Mouse (Mus musculus) embryonic facial prominence, embryonic 14.5 days (tissue): Measurements from ENCODE around the gene Btbd7. TPM values are rescaled to one million over a fixed set of nuclear protein-coding genes. Genes with fewer than 3 reads are reported as not detected.

Experiments used
- ATAC-seq: fragments of 200-750 bp; cut with Nextera tagmentation; 2 replicates; pipeline ENCODE4 v1.8.0; 2017; ENCODE audit warnings: low read depth, moderate number of reproducible peaks, moderate TSS enrichment
- DNase-seq: peaks from one replicate; pipeline ENCODE4 v3.0.0-alpha.2; 2015; ENCODE audit warnings: low spot score
- H3K27ac ChIP-seq: fragments of 300-500 bp; sonication (generic); replicated peaks from 2 replicates; pipeline ENCODE4 v1.5.1; 2014; ENCODE audit warnings: low read depth, mild to moderate bottlenecking, low read length, moderate library complexity
- H3K27me3 ChIP-seq: fragments of 300-500 bp; sonication (generic); replicated peaks from 2 replicates; pipeline ENCODE4 v1.6.1; 2014; ENCODE audit warnings: low read length; ENCODE audit not compliant: control insufficient read depth, insufficient read depth
- H3K36me3 ChIP-seq: fragments of 300-500 bp; sonication (generic); 2 replicates; pipeline ENCODE4 v1.6.1; 2014; ENCODE audit warnings: low read length, mixed read lengths; ENCODE audit not compliant: control insufficient read depth, insufficient read depth
- H3K4me1 ChIP-seq: fragments of 300-500 bp; sonication (generic); 2 replicates; pipeline ENCODE4 v1.6.1; 2014; ENCODE audit warnings: antibody characterized with exemption, low read length; ENCODE audit not compliant: control insufficient read depth, insufficient read depth
- H3K4me2 ChIP-seq: fragments of 300-500 bp; sonication (generic); 2 replicates; pipeline ENCODE4 v1.6.1; 2014; ENCODE audit warnings: low read depth, mild to moderate bottlenecking, low read length, moderate library complexity, mixed read lengths
- H3K4me3 ChIP-seq: fragments of 300-500 bp; sonication (generic); 2 replicates; pipeline ENCODE4 v1.5.1; 2014; ENCODE audit warnings: low read depth, mild to moderate bottlenecking, low read length
- H3K9ac ChIP-seq: fragments of 300-500 bp; sonication (generic); 2 replicates; pipeline ENCODE4 v1.6.1; 2014; ENCODE audit warnings: low read depth, mild to moderate bottlenecking, low read length, moderate library complexity, mixed read lengths
- H3K9me3 ChIP-seq: fragments of 300-500 bp; sonication (generic); 2 replicates; pipeline ENCODE4 v1.6.1; 2016; ENCODE audit warnings: low read length; ENCODE audit not compliant: control insufficient read depth
- WGBS: fragments of 180-500 bp; shearing (Covaris S2); extraction: QIAGEN DNeasy Blood & Tissue Kit; methylation state at CpG from one replicate; pipeline ENCODE4 v1.1.7; 2014; 5-methylcytosine and 5-hydroxymethylcytosine counted together
- polyA plus RNA-seq: library from polyadenylated mRNA; unstranded; fragments of >200 nt; fragmentation: Nextera tagmentation; extraction: Ambion mirVana; gene quantifications from 2 replicates; pipeline ENCODE4 v1.2.1, GENCODE M21; 2014

Btbd7 gene
- polyA plus RNA-seq, 1 experiment from 2014 or later: 20.1 TPM

- H3K4me3 ChIP-seq: no peak overlapping the region
- DNase-seq (no peak), ATAC-seq (no peak)
- H3K4me1 ChIP-seq: no peaks in the 10 kb centered on the region
- H3K9ac ChIP-seq: no peak overlapping the region
- H3K4me2 ChIP-seq: no peak overlapping the region
- H3K27me3 ChIP-seq: no peaks in the 10 kb centered on the region
- H3K27ac ChIP-seq: no peak overlapping the region
- H3K9me3 ChIP-seq: no peaks in the 10 kb centered on the region
- H3K36me3 ChIP-seq: peaks cover 22% of the 10 kb centered on the region
- whole genome bisulfite sequencing: 94% methylated on average over 1 of the region's 1 CpGs
These were observed 63.4 kb downstream of the Btbd7 start for GRCm38 (mm10) chr12:102814858-102815257.

DNA sequence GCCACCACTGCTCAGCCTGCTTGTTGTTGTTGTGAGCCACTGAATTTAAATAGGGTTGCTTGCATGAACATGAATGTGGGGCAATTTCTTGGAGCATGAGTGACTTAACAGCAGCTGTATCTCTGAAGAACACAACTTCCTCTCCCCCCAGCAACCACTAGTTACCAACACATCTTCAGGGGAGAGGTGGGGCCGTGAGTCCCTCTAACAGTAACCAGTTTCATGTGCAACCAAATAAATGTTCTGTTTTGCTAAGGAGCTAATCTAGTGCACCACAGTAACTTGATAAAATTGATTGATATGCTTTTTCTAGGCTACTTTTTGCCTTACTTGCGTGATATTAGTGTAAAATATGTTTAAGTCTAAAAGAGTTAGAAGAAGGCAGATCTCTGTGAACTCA lies 78.7 kb downstream of the Btbd7 start:
- ATAC-seq: no peak
- no peak overlapping the region for H3K9ac ChIP-seq
- 81% methylated on average over 2 of the region's 2 CpGs for WGBS
- H3K27me3 ChIP-seq: no peaks in the 10 kb centered on the region
- H3K27ac ChIP-seq: no peak overlapping the region
- H3K36me3 ChIP-seq: peaks cover 41% of the 10 kb centered on the region
- H3K4me3 ChIP-seq: no peak overlapping the region
- no peak overlapping the region for H3K4me2 ChIP-seq
- no peak for DNase-seq
- no peaks in the 10 kb centered on the region for H3K4me1 ChIP-seq
- no peaks in the 10 kb centered on the region for H3K9me3 ChIP-seq

DNA sequence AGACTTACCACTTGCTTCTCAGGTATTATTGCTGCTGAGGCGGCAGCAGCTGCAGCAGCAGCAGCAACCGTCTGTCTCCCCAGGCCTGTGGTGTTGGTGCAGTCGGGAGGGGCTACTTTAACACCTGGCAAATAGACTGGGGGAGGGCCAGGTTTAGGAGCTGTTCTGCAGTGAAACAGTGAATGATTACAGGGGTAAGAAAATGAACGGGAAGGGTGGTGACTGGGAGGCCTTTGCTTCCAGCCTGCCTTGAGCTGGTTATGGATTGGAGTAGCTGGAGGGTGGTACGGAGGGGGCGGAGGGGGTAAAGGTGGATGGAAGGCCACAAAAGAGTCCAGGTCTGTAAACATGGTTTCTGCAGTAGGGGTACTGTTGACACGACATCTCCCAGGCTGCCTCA lies 90.3 kb downstream of the Btbd7 start:
- 90% methylated on average over 7 of the region's 7 CpGs for WGBS
- Histone ChIP-seq H3K4me3 (no peak overlapping the region), H3K9me3 (no peaks in the 10 kb centered on the region), H3K36me3 (peaks cover 90% of the 10 kb centered on the region), H3K4me1 (no peaks in the 10 kb centered on the region), H3K27me3 (no peaks in the 10 kb centered on the region), H3K27ac (no peak overlapping the region), H3K4me2 (no peak overlapping the region), H3K9ac (no peak overlapping the region)
- ATAC-seq (no peak), DNase-seq (no peak)

- H3K4me2 ChIP-seq: no peak overlapping the region
- H3K9ac ChIP-seq: no peak overlapping the region
- no peak for ATAC-seq
- WGBS: 77% methylated on average over 5 of the region's 5 CpGs
- no peak overlapping the region for H3K27ac ChIP-seq
- no peaks in the 10 kb centered on the region for H3K9me3 ChIP-seq
- H3K4me1 ChIP-seq: no peaks in the 10 kb centered on the region
- H3K27me3 ChIP-seq: no peaks in the 10 kb centered on the region
- H3K4me3 ChIP-seq: no peak overlapping the region
- peaks cover 83% of the 10 kb centered on the region for H3K36me3 ChIP-seq
- no peak for DNase-seq
These were observed 92.7 kb downstream of the Btbd7 start for GRCm38 (mm10) chr12:102785593-102785985.

DNA sequence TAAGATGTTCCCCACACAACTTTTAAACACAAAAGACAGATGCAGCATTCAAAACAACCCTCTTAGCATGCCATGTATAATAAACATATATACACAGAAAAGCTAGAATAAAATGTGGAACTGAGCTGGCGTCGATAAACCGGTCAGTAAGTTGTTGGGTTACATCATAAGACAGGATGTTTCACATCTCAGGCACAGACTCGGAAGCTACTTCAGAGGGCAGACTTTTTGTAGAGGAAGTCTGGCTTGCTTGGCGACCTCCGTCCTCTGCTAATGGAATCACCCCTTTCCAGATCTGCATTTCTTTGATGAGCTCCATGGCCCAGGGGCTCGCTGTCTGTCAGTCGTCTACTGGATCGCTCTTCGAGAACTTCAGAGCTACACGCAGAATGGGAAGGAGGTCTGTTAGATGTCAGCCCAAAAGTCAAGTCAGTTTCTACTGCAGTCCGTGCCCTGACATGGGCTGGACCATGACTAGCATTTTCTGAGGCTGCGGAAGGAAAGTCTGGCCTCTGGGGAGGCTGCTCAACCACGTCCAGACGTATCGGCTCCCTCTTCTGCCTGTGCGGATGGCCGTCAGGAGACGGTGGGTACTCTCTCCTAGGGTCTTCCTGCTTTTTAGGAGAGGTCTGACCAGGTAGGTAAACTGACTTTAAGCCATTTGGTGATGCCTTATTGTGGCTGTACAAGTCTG lies 93.2 kb downstream of the Btbd7 start:
- peaks cover 77% of the 10 kb centered on the region for H3K36me3 ChIP-seq
- 85% methylated on average over 19 of the region's 19 CpGs for WGBS
- ATAC-seq: no peak
- H3K9me3 ChIP-seq: no peaks in the 10 kb centered on the region
- H3K4me2 ChIP-seq: no peak overlapping the region
- no peak for DNase-seq
- no peaks in the 10 kb centered on the region for H3K4me1 ChIP-seq
- H3K27ac ChIP-seq: no peak overlapping the region
- no peaks in the 10 kb centered on the region for H3K27me3 ChIP-seq
- no peak overlapping the region for H3K9ac ChIP-seq
- no peak overlapping the region for H3K4me3 ChIP-seq

GRCm38 (mm10) chr12:102782841-102783240 lies 95.4 kb downstream of the Btbd7 start:
- no peaks in the 10 kb centered on the region for H3K4me1 ChIP-seq
- H3K9me3 ChIP-seq: no peaks in the 10 kb centered on the region
- peaks cover 63% of the 10 kb centered on the region for H3K36me3 ChIP-seq
- H3K9ac ChIP-seq: no peak overlapping the region
- H3K27me3 ChIP-seq: no peaks in the 10 kb centered on the region
- WGBS: 87% methylated on average over 5 of the region's 5 CpGs
- H3K4me2 ChIP-seq: no peak overlapping the region
- H3K27ac ChIP-seq: no peak overlapping the region
- no peak overlapping the region for H3K4me3 ChIP-seq
- DNase-seq: no peak
- ATAC-seq: no peak

GRCm38 (mm10) chr12:102779452-102779851 lies 98.8 kb downstream of the Btbd7 start:
- no peak overlapping the region for H3K4me2 ChIP-seq
- no peaks in the 10 kb centered on the region for H3K4me1 ChIP-seq
- H3K4me3 ChIP-seq: no peak overlapping the region
- peaks cover 58% of the 10 kb centered on the region for H3K36me3 ChIP-seq
- no peaks in the 10 kb centered on the region for H3K9me3 ChIP-seq
- peak; percentile 28 for DNase-seq
- ATAC-seq: no peak
- H3K27me3 ChIP-seq: no peaks in the 10 kb centered on the region
- no peak overlapping the region for H3K9ac ChIP-seq
- 48% methylated on average over 3 of the region's 3 CpGs for WGBS
- H3K27ac ChIP-seq: no peak overlapping the region

GRCm38 (mm10) chr12:102778151-102778550 lies 100.1 kb downstream of the Btbd7 start:
- H3K9ac ChIP-seq: no peak overlapping the region
- WGBS: 88% methylated on average over 5 of the region's 5 CpGs
- H3K9me3 ChIP-seq: no peaks in the 10 kb centered on the region
- no peak overlapping the region for H3K4me2 ChIP-seq
- no peak overlapping the region for H3K27ac ChIP-seq
- DNase-seq: no peak
- H3K27me3 ChIP-seq: no peaks in the 10 kb centered on the region
- H3K4me1 ChIP-seq: no peaks in the 10 kb centered on the region
- peaks cover 56% of the 10 kb centered on the region for H3K36me3 ChIP-seq
- ATAC-seq: no peak
- H3K4me3 ChIP-seq: no peak overlapping the region

DNA sequence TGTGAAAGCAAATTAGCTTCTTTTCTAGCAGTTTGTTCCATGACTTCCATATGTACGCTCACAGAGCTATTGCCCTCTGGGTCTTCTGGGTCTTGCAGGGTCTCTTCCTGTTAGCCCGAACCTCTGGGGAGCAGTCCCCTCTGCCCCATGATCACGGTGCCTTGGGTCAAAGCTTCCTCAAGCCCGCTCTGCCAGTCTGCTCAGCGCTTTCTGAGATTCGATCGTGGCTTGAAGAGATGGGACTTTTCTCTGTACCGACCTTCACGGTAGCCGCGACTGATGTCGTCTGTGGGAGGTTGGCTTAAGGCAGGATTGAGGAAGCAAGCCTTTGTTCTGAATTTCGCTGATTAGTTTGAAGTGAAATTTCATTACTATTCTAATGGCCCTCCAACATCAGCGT lies 102.2 kb downstream of the Btbd7 start:
- Histone ChIP-seq H3K4me1 (no peaks in the 10 kb centered on the region), H3K27ac (no peak overlapping the region), H3K9me3 (no peaks in the 10 kb centered on the region), H3K9ac (no peak overlapping the region), H3K27me3 (no peaks in the 10 kb centered on the region), H3K36me3 (peaks cover 59% of the 10 kb centered on the region), H3K4me3 (no peak overlapping the region), H3K4me2 (no peak overlapping the region)
- DNase-seq: no peak
- no peak for ATAC-seq
- WGBS: 87% methylated on average over 14 of the region's 14 CpGs
